26 mouse cellular contexts compared by ENCODE assay signal in genomic region chr2:61319226-61319625, GRCm38 (mm10).
A peak's percentile ranks its signal among the peaks of the same experiment; 100 is the strongest.
DNase-seq lines count a peak whose midpoint lies in the region; ATAC-seq and TF ChIP-seq lines count a peak whose summit lies in the region.
"Had no signal": no experiment of that assay in that cellular context is flagged by ENCODE, and none has a peak within 500 bp of the region (broad histone marks: within the 10 kb centered on the region; RNA-seq: fewer than 3 reads in every experiment).

No protein-coding gene starts in this region.

- H3K9ac ChIP-seq in liver, embryonic 16.5 days (ENCODE audit: low read depth, low read length): no peak overlapping the region
- no peak overlapping the region for H3K9ac ChIP-seq in liver, postnatal 0 days (replicated peaks)
- H3K9ac ChIP-seq: embryonic facial prominence, embryonic 12.5 days; embryonic facial prominence, embryonic 15.5 days; forebrain, embryonic 12.5 days; forebrain, embryonic 15.5 days; heart, embryonic 12.5 days; heart, embryonic 15.5 days; hindbrain, embryonic 13.5 days had no signal

- H3K36me3 ChIP-seq in liver, embryonic 16.5 days (ENCODE audit: control insufficient read depth, insufficient read depth): no peaks in the 10 kb centered on the region
- H3K36me3 ChIP-seq in liver, postnatal 0 days (replicated peaks; ENCODE audit: insufficient read depth, low read length): no peaks in the 10 kb centered on the region
- H3K36me3 ChIP-seq: embryonic facial prominence, embryonic 12.5 days; embryonic facial prominence, embryonic 15.5 days; forebrain, embryonic 12.5 days; forebrain, embryonic 15.5 days; heart, embryonic 12.5 days; heart, embryonic 15.5 days; hindbrain, embryonic 10.5 days; hindbrain, embryonic 13.5 days had no signal

- H3K27ac ChIP-seq in liver, embryonic 16.5 days (ENCODE audit: low read length): no peak overlapping the region
- no peak overlapping the region for H3K27ac ChIP-seq in liver, postnatal 0 days (ENCODE audit: low read depth)
- H3K27ac ChIP-seq: embryonic facial prominence, embryonic 12.5 days; embryonic facial prominence, embryonic 15.5 days; forebrain, embryonic 12.5 days; forebrain, embryonic 15.5 days; heart, embryonic 15.5 days; hindbrain, embryonic 10.5 days; hindbrain, embryonic 13.5 days had no signal

- H3K4me2 ChIP-seq in liver, embryonic 16.5 days (ENCODE audit: low read depth, low read length): no peak overlapping the region
- H3K4me2 ChIP-seq in liver, postnatal 0 days (ENCODE audit: low read depth, low read length): no peak overlapping the region
- H3K4me2 ChIP-seq: embryonic facial prominence, embryonic 12.5 days; embryonic facial prominence, embryonic 15.5 days; forebrain, embryonic 12.5 days; forebrain, embryonic 15.5 days; heart, embryonic 12.5 days; heart, embryonic 15.5 days; hindbrain, embryonic 13.5 days had no signal

- no peaks in the 10 kb centered on the region for H3K4me1 ChIP-seq in liver, embryonic 16.5 days (ENCODE audit: control insufficient read depth, low read depth, low read length)
- no peaks in the 10 kb centered on the region for H3K4me1 ChIP-seq in liver, postnatal 0 days (ENCODE audit: insufficient read depth)
- H3K4me1 ChIP-seq: embryonic facial prominence, embryonic 12.5 days; embryonic facial prominence, embryonic 15.5 days; forebrain, embryonic 12.5 days; forebrain, embryonic 15.5 days; heart, embryonic 12.5 days; heart, embryonic 15.5 days; hindbrain, embryonic 10.5 days; hindbrain, embryonic 13.5 days had no signal

- no peak for TF ChIP-seq EP300 in liver, postnatal 0 days (IDR thresholded peaks at IDR 0.05; ENCODE audit: low read depth)

- no peaks in the 10 kb centered on the region for H3K27me3 ChIP-seq in liver, embryonic 16.5 days (ENCODE audit: control insufficient read depth, insufficient read depth, low read depth, low read length)
- no peaks in the 10 kb centered on the region for H3K27me3 ChIP-seq in liver, postnatal 0 days (ENCODE audit: insufficient read depth, low read length)
- H3K27me3 ChIP-seq: embryonic facial prominence, embryonic 12.5 days; embryonic facial prominence, embryonic 15.5 days; forebrain, embryonic 12.5 days; forebrain, embryonic 15.5 days; heart, embryonic 12.5 days; heart, embryonic 15.5 days; hindbrain, embryonic 13.5 days had no signal

- peak; percentile 16 to 56 for DNase-seq in kidney, postnatal 36 days
- no peak for DNase-seq in kidney, adult 11 months
- peak; percentile 33 for DNase-seq in liver, postnatal 0 days
- DNase-seq in layer of hippocampus, postnatal 14 days (ENCODE audit: low spot score in 2 of 2): no peak
- DNase-seq: adrenal gland, adult 2 months; adrenal gland, postnatal 14 days; cerebellum, adult 11 months; cerebellum, adult 2 months; cerebellum, adult 9-11 months; cerebellum, postnatal 25 days; gastrocnemius, postnatal 25 days; heart, adult 18-20 months; heart, postnatal 10 days; heart, postnatal 36 days had no signal

- no peak for TF ChIP-seq CTCF in liver, postnatal 0 days (IDR thresholded peaks at IDR 0.05; ENCODE audit: low read depth)

- 48% methylated on average over 4 of the region's 4 CpGs for WGBS in liver, embryonic 16.5 days (ENCODE audit: insufficient replicate concordance)
- WGBS in liver, postnatal 0 days (ENCODE audit: insufficient replicate concordance): 48% methylated on average over 4 of the region's 4 CpGs

- peak; percentile 56 for ATAC-seq in liver, embryonic 16.5 days (ENCODE audit: low read depth)
- peak; percentile 62; the same call in 1 of the 2 replicates for ATAC-seq in liver, postnatal 0 days
- ATAC-seq in erythroblast, adult 5-6 weeks (replicated peaks; ENCODE audit: low FRiP score, poor library complexity, severe bottlenecking): no peak
- ATAC-seq: CD4-positive, CD25-positive, alpha-beta regulatory T cell, adult 4 months; forebrain, embryonic 15.5 days had no signal

- no peak overlapping the region for H3K4me3 ChIP-seq in liver, embryonic 16.5 days (ENCODE audit: low read depth, low read length)
- no peak overlapping the region for H3K4me3 ChIP-seq in liver, postnatal 0 days (ENCODE audit: low read depth, low read length)
- H3K4me3 ChIP-seq: embryonic facial prominence, embryonic 12.5 days; embryonic facial prominence, embryonic 15.5 days; erythroblast, embryonic 14.5 days; forebrain, embryonic 12.5 days; forebrain, embryonic 15.5 days; heart, embryonic 12.5 days; heart, embryonic 15.5 days; hindbrain, embryonic 10.5 days; hindbrain, embryonic 13.5 days had no signal

- H3K9me3 ChIP-seq in liver, embryonic 16.5 days (replicated peaks; ENCODE audit: control insufficient read depth, low read length): no peaks in the 10 kb centered on the region
- H3K9me3 ChIP-seq in liver, postnatal 0 days (ENCODE audit: low read length): no peaks in the 10 kb centered on the region
- H3K9me3 ChIP-seq: embryonic facial prominence, embryonic 12.5 days; embryonic facial prominence, embryonic 15.5 days; forebrain, embryonic 12.5 days; forebrain, embryonic 15.5 days; heart, embryonic 12.5 days; heart, embryonic 15.5 days; hindbrain, embryonic 10.5 days; hindbrain, embryonic 13.5 days had no signal

Comparison
In these comparisons a context has a peak if more than half of its experiments do, and no peak if none do; other contexts are left out.
1. DNase-seq: peak in kidney, postnatal 36 days (2 of 2) and liver, postnatal 0 days (single experiment); none in kidney, adult 11 months (single experiment) and layer of hippocampus, postnatal 14 days (0 of 2).